Mouse (Mus musculus) adrenal gland, postnatal 14 days (tissue): Measurements from ENCODE around the gene Ckap2. TPM values are rescaled to one million over a fixed set of nuclear protein-coding genes. Genes with fewer than 3 reads are reported as not detected.

ENCODE experiments used
- DNase-seq: peaks from one replicate; pipeline ENCODE4 v3.0.0; 2021; ENCODE audit warnings: mixed read lengths
- long read RNA-seq, 2 experiments: library from polyadenylated mRNA; stranded (forward); transcript quantifications; one replicate each; pipeline ENCODE4 v2.0.0; 2021
- total RNA-seq: library from RNA; stranded (reverse); gene quantifications from 2 replicates; pipeline ENCODE4 v1.2.3, GENCODE M21; 2021

Gene Ckap2
- total RNA-seq = 13.2 and 13.3 TPM in 2 replicates
- long read RNA-seq, experiment 1, transcript Ckap2-201 (9 exons, 2,593 nt) = major isoform, 13 of 17 reads
- long read RNA-seq, experiment 1, partial matches to known transcripts = 0 of 17 reads
- long read RNA-seq, experiment 1, other reads (novel, unspliced or antisense) = 3 of 17 reads
- long read RNA-seq, experiment 2, transcript Ckap2-201 (9 exons, 2,593 nt) = major isoform, 14 of 14 reads
- long read RNA-seq, experiment 2, partial matches to known transcripts = 0 of 14 reads
- long read RNA-seq, experiment 2, other reads (novel, unspliced or antisense) = 0 of 14 reads

DNA sequence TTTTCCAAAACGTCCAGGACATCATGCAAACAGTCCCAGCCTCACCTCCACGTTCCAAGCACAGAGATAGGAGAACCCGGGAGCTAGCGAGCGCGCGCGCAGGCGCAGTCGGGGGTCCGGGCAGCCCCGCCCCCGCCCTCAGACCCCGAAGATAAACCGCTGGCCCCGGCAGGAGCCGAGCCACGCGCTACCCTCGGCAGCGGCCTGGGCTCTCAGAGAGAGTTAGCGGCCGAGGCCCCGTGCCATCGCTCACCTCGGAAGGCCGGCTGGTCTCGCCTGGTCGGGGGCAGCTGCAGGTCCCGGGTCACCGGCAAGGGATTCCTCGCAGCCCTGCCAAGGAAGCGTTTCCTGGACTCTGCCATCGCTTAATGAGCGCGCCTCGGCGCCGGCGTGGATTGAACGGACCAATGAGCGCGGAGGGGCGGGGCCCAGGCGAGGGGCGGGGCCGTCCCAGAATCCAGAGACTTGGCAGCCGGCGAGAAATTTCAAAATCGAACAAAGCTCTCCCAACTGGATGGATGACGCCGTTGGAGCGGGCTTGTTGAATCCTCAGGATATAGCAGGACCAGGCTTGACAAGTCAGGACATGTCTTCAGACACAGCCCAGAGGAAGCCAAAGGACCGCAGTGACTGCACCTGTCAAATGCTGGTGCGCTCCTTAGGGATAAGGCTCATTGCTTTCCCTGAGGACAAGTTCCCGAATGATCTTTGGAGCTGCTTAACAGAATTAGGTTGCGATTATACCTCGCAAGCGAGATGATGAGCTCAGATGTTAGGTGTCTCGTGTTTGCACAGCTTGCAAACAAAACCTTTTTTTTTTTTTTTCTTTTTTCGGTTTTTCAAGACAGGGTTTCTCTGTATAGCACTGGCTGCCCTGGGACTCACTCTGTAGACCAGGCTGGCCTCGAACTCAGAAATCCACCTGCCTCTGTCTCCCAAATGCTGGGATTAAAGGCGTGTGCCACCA is at the start of gene Ckap2:
TSS of gene Ckap2 (minus strand) at position 389 of the 967 bp plus-strand sequence.
- peak; percentile 96 for DNase-seq

DNA sequence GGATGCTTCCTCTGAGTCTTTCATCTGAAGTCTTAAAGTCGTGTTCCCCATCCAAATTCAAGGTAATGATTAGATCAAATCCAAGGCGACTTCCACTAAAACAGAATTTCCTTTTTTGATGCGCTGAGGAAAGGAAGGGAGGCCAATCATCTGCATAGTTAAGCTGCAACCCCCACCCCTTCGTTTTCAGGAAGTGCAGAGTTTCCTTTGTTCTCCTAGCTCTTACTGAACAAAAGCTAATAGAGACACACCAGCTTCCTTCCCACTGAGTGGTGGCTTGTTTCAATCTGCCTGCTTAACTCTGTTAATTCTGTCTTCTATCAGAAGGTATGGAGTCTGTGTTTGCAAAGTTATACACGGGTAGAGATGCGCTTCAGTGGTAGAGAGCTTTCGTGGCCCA is 43.0 kb upstream of the Ckap2 start:
- DNase-seq = peak; percentile 13

DNA sequence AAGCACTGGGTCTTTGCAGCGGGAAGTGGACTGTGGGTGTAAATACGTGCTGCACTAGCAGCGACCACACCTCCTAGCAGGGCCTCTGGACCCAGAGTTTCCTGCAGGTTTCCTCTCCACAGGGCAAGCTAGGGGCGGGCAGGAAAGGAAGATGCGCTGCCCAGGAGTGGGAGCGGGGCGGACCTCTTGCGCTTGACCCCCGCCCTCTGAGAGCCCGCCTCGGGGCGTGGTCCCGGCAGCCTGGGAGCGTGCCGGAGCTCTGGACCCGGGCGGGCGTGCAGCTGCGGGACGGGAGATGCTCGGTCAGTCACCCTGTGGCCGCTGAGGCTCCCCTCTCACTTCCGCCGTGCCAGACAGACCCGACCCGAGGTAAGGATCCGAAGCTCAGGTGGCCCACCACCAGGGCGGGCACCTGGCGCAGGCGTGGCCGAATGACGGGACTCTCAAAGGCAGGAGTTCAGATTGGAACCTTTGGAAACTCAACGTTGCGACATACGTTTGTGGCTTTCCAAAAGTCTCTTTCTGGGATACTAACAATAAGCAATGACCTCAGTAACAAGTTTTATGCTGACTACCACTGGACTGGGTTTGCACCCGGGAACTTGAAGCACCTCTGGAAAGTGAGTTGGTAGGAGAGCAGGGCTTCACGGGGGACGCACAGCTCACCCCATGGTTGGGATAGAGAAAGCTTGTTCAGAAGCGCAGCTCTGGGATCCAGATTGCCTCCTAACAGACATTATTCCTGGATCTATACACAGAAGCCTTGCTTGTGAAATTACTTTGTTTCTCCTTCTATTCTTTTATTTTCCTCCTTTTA is 41.6 kb upstream of the Ckap2 start, which contains the start of gene Thsd1:
TSS of gene Thsd1 (plus strand) at position 253 of the 817 bp plus-strand sequence.
- peak; percentile 83 for DNase-seq

DNA sequence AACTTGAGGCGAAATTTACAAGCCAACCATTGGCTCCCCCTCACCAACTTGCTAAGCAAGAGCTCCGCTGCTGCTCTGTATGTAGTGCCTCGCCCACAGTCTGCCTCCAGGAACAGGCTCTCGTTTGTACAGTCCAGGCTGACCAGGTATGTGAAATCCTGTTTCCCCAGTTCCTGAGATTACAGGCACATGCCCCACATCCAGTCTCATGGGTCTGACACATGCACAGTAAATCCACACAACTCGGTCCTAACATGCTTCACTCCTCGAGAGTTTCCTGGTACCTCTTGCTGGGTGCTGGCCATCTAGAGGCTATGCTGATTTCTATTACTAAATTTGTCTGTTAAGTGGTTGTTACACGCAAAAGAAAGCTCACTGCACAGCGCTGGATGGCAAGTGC is 40.7 kb upstream of the Ckap2 start:
- DNase-seq = no peak

DNA sequence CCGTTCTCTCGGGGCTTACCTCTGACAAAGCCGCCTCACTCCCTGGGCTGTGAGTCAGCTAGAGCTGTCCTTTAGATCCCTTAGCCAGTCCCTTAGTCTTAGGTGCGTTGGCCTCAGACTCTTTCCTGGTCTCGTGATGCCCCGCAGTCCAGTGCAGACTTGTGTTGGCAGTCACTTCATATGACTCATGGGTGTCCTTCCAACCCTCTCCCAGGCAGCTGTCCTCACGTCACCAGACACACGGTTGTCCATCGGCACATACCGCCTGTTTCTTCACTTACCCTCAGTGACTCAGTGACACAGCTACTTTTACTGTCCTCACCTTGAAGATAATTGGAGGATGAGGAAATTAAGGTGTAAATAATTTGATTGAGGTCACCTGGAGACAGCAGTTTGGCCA is 29.2 kb upstream of the Ckap2 start:
- peak; percentile 83 for DNase-seq

DNA sequence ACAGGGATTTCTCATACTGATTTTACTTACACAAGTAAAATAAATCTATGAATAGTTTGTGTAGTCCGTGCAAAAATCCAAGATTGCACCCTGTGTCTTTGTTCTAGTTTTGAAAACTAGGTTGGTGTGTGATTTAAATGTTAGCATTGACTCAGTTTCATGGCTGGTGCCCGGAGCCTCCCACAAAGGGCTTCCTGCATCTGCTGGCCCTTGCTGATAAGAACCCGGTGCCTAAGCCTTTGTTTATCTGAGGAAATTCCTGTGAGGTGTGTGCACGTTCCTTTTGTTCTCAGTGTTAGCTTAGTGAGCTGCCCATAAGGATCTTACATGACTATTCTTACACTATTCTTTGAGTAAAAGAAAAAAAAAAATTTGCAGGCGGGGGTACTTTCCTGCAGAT is 23.4 kb upstream of the Ckap2 start:
- DNase-seq = no peak

DNA sequence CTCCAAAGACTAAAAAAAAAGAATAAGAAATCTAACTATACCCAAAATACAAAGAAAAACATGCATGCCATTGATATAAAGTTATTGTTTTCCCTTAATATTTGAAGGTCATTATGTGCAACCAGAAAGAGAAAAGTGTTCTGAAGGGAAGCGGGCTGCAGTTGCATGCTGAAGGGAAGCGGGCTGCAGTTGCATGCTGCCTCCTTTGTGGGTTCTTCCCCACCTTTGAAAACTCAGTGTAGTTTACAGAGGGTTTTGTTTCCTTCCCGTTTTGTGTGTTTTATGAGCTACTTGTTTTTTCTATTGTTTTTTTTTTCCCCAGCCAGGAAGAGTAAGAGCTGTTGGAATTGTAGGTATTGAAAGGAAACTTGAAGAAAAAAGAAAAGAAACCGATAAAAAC is 21.9 kb upstream of the Ckap2 start:
- DNase-seq = no peak

DNA sequence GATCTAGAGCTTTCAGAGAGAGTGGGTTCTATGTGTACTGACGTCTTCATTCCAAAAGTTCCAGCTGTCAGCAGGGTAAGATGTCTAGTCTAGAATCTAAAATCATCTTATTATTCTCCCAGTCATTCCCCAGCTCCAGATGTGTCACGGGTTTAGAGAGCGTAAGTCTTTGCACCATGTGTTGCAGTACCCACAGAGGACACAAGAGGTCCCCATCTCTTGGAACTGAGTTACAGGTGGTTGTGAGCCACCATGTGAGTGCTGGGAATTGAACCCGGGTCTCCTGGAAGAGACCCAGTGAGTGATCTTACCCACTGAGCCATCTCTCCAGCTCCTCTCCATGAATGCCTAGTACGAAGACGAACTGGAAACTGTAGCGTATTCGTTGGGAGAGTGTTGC is 13.9 kb upstream of the Ckap2 start:
- DNase-seq = no peak

DNA sequence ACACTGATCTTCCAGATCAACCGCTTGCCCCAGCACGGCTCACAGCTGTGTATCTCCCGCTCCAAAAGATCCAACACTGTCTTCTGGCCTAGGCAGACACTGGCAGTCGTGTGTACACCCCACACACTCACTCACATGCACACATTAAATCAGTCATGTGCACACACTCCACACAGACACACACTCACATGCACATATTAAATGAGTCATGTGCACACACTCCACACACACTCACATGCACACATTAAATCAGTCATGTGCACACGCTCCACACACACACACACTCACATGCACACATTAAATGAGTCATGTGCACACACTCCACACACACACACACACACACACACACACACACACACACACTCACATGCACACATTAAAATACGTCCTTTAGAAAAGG is 12.3 kb upstream of the Ckap2 start:
- DNase-seq = no peak

DNA sequence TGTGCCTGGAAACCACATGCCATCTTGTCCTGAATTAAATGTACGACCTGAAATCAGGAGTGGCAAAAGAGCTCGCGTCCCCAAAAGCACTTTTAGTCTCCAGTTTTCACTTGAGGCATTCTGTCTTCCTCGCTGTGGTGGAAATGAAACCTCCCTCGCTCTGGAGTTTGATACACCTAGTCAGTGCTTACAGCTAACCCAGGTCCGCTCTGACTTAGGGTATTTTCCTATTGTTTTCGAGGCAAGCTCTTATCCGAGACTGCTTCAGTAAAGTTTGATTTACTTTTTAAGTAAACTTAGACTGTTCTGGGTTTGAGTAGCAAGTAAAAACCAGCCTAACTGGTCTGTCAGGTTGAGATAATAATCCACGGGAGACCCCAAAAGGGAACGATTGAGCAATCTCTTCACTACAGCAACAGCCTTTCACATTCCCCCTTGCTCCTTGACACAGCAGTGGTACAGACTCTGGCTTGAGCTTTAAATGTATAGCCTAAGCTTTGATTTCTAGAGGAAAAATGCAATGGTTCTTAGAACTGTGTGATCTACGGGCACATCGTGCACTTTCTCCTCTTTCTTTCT is 7.9 kb upstream of the Ckap2 start:
- no peak for DNase-seq

DNA sequence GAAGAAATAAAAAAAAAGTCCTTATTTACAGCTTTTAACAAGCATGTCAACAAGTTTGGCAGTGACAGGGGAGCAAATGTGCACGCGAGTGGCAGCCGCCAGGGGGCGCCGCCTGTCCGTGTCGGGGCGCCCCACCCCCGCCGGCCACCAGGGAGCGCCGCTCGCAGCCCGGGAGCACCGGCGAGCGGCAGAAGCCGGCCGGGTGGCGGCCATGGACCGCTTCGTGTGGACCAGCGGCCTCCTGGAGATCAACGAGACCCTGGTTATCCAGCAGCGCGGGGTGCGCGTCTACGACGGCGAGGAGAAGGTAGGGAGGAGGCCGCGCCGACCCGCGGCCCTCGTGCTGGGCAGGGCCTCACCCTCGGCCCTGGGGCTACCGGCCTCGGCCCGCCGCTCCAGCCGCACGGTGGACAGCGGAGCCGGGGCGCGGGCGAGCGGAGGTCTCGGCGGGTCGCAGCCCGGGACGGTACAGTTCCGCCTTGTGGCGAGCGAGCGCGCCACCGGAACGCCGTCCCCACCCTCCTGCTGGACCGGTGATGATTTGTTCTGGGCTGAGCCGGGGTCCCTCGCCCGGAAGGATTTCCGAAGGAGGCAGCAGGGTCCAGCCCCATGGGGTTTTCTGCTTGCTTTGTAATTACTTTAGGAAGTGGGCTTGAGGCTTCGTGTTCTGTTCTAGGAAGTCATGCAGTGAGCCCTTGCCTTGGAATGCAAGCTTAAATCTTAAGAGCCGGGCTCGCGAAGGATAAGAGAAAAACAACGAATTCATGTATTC is 7.2 kb upstream of the Ckap2 start, which contains the start of gene Vps36:
TSS of gene Vps36 (plus strand) at position 150 of the 772 bp plus-strand sequence.
- peak; percentile 95 for DNase-seq

DNA sequence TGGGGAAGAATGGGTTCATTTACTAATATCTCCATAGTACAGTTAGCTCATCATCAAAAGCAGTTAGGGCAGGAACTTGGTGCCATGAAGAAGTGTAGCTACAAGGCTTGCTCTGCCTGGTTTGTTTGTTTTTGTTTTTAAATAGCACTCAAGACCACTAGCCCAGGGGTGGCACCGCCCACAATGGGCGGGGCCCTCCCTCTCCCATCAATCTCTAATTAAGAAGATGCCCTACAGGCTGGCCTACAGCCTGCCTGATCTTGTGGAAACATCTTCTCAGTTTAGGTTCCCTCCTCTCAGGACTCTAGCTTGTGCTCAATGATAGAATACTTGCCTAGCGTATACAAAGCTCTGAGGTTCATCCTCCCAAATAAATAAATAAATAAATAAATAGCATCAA is 735 bp downstream of the Ckap2 start:
- no peak for DNase-seq

DNA sequence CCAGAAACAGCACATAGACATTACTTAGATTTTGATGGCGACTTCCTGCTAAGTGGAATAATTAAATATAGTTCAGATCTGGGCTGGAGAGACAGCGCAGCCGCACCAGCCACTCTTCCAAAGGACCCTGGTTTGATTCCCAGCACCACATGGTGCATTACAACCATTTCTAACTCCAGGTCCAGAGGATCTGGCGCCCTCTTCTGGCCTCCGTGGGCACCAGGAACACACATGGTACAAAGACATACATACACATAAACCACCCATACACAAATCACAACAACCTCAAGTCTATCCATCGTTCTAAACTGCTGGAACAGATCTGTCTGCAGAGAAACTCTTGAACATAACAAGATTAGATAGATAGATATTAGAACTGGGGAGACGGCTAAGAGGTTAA is 9.7 kb downstream of the Ckap2 start:
- no peak for DNase-seq

DNA sequence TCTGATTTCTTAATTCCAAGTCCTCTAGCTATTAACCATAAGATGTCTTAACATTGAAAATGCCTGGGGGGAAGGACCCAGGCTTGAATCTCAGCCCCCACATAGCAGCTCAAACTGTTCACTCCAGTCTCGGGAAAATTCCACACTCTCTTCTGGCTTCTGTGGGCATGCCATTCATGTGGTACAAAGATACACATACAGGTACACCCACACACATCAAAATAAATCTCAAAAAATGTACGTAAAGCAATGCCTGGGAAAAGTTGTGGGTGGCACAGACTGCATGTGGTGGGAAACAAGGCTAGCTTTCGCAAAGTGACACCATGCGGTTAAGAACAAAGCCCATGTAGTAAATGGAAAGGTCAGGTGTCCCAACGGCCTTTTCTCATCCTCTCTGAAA is 16.5 kb downstream of the Ckap2 start:
- DNase-seq = no peak

DNA sequence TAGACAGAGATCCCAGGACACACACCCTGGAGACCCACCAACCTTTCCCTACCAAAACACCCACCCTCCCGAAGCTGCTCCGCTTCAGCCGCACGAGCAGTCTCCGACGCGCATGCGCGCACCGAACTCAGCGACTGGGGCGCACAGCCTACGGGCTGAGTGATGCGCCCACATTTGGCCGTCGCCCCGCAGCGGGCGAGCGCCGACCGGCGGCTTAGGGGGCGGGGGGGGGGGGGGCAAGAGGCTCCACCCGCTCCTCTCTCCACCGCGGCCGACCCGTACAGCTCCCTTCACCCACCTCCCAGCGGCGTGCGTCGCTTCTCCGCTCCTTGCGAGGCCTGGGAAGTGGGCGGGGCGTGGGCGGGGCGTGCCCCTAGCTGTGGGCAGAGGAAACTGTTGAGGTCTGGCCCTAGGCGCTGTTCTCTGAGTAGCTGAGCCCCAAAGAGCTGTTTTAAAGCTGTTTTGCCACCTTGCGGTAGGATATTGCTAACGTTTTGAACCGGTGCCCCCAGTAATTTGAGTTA is 19.5 kb downstream of the Ckap2 start, which contains the start of gene Nek3:
TSS of gene Nek3 (minus strand) at position 356 of the 524 bp plus-strand sequence.
- peak; percentile 93 for DNase-seq

DNA sequence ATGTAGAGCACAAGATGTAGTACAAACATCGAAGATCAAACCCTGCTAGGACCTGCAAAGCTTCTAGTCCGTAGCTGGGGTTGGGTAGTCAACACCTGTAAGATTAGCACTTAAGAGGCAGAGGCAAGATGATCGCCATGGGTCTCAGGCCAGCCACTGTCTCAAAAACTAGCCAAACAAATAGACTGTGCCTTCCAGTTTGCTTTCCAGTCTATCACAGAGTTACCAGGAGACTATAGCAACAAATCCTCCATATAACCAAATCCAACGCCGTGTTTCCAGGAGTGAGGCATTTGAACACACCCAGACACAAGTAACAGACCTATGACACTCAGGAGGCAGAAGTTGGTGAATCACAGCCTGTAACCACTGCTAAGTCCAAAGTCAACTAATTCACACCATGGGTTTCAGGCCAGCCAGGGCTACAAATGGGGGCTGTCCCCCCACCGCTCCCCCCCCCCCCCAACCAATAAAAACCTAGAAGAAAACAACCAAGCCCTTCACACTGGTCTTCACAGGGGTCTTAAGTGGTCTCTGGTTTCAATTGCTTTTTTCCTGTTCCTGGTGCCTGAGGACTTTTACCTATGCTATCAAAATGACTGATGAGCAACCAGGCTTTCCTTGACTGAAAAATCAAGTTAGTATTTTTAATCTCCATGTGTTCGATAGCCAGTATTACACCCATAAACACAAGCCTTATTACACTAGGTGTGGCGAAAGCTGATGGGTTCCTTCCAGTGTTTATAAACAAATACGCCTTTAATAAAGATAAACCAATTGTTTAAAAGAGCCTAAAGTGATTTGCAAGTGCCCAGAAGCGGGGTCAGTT is 20.2 kb downstream of the Ckap2 start:
- no peak for DNase-seq

DNA sequence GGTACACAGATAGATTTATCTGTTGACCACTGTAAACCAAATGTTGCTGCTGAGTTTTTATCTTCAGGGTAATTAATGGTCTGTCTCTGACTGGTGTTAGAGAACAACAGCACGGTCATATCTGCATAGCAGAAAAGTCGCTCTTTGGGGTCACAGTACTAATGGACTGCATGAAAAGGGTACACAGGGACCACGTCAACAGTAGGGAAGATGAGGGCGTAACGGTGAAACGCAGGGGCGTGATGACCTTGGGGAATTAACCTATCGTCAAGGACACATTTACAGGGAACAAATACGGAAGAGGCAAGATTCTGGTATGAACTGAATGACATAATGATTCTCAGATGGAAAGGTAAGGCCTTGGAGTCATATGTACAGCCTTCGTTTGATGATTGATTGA is 21.2 kb downstream of the Ckap2 start:
- no peak for DNase-seq

DNA sequence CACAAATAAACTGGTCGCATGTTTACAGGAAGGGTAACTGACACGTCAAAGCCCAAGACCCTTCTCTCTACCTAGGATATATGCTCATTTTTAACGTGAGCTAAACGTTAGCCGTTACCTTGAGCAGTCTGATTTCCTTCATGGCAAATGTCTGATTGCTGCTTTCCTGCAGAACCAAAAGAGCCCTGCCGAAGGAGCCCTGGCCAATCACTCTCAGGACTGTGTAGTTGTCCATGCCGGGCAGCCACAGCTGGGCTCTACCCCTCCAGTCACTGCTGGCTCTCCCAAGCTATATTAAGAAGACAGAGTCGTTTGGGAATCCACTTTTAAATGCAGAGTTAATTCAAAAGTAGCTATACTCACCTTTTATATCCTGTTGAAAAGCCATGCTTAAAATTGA is 23.4 kb downstream of the Ckap2 start:
- no peak for DNase-seq

DNA sequence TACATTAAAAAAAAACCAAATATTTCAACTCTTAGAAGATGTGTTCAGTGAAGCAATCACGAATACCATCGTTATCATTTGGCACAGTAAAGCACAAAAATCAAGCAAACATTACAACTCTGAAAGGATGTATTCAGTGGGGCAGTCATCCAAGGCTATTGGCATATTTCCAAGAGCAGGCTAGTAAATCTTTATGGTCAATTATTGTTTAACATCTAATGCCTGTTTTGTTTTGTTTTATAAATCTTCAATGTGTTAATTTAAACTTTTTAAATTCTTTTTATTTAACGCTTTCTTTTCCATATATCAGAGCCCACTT is 35.3 kb downstream of the Ckap2 start:
- peak; percentile 34 for DNase-seq
